Mouse (Mus musculus): ENCODE measurements around the gene Slit1.

Slit1 gene

GRCm38 (mm10) chr19:41587431-41588222, 155.8 kb downstream of the Slit1 start:
- no peak for DNase-seq

GRCm38 (mm10) chr19:41586752-41587151, 156.7 kb downstream of the Slit1 start:
- DNase-seq, result no peak

- no peak for DNase-seq
Observed at GRCm38 (mm10) chr19:41582918-41583514, 160.4 kb downstream of the Slit1 start.

GRCm38 (mm10) chr19:41581706-41582420, 161.6 kb downstream of the Slit1 start, which contains the start of gene Gm340:
Gm340 (plus strand) TSS chr19:41582370.
- DNase-seq, result no peak

GRCm38 (mm10) chr19:41579311-41579920, 164.0 kb downstream of the Slit1 start:
- no peak for DNase-seq

- DNase-seq, result no peak
Observed at GRCm38 (mm10) chr19:41577576-41577975, 165.9 kb downstream of the Slit1 start.

- DNase-seq, result no peak
Observed at GRCm38 (mm10) chr19:41573700-41574099, 169.8 kb downstream of the Slit1 start.

GRCm38 (mm10) chr19:41568791-41569190, 174.7 kb downstream of the Slit1 start:
- no peak for DNase-seq

GRCm38 (mm10) chr19:41560856-41561255, 182.6 kb downstream of the Slit1 start:
- no peak for DNase-seq

- DNase-seq, result no peak
Observed at GRCm38 (mm10) chr19:41558891-41559486, 184.5 kb downstream of the Slit1 start.

GRCm38 (mm10) chr19:41557491-41557890, 186.0 kb downstream of the Slit1 start:
- no peak for DNase-seq

GRCm38 (mm10) chr19:41556981-41557380, 186.5 kb downstream of the Slit1 start:
- DNase-seq, result no peak

Data from embryo, embryonic 11 days (tissue).